ENCODE assay signal across 13 mouse cellular contexts in genomic region chr6:22122693-22123092, GRCm38 (mm10).
DNase-seq lines count a peak whose midpoint lies in the region; ATAC-seq and TF ChIP-seq lines count a peak whose summit lies in the region.
"Had no signal": no experiment of that assay in that cellular context is flagged by ENCODE, and none has a peak within 500 bp of the region (broad histone marks: within the 10 kb centered on the region; RNA-seq: fewer than 3 reads in every experiment).

No protein-coding gene starts in this region.

- H3K27me3 ChIP-seq in forebrain, embryonic 14.5 days (replicated peaks; ENCODE audit: control insufficient read depth, insufficient read depth, low read length) = no peaks in the 10 kb centered on the region
- H3K27me3 ChIP-seq in forebrain, embryonic 13.5 days = no peaks in the 10 kb centered on the region
- H3K27me3 ChIP-seq in liver, postnatal 0 days (ENCODE audit: insufficient read depth, low read length) = no peaks in the 10 kb centered on the region
- H3K27me3 ChIP-seq: embryonic facial prominence, embryonic 13.5 days; embryonic facial prominence, embryonic 15.5 days; forebrain, embryonic 12.5 days; Patski had no signal

- no peaks in the 10 kb centered on the region for H3K9me3 ChIP-seq in forebrain, embryonic 14.5 days (replicated peaks; ENCODE audit: control insufficient read depth, low read length)
- H3K9me3 ChIP-seq in forebrain, embryonic 13.5 days (replicated peaks) = no peaks in the 10 kb centered on the region
- H3K9me3 ChIP-seq in ES-E14 (ENCODE audit: control insufficient read depth, insufficient read depth, low read depth, low read length) = no peaks in the 10 kb centered on the region
- no peaks in the 10 kb centered on the region for H3K9me3 ChIP-seq in liver, postnatal 0 days (ENCODE audit: low read length)
- H3K9me3 ChIP-seq: embryonic facial prominence, embryonic 13.5 days; embryonic facial prominence, embryonic 15.5 days; forebrain, embryonic 10.5 days; forebrain, embryonic 12.5 days had no signal

- peak; percentile 44; the same call in 1 of the 2 replicates for ATAC-seq in forebrain, embryonic 14.5 days
- no peak for ATAC-seq in forebrain, embryonic 13.5 days
- no peak for ATAC-seq in liver, postnatal 0 days

- WGBS in forebrain, embryonic 14.5 days = 94% methylated on average over 1 of the region's 1 CpGs
- WGBS in forebrain, embryonic 13.5 days = 96% methylated on average over 1 of the region's 1 CpGs
- WGBS in liver, postnatal 0 days (ENCODE audit: insufficient replicate concordance) = 67% methylated on average over 1 of the region's 1 CpGs

- H3K4me3 ChIP-seq in forebrain, embryonic 14.5 days (ENCODE audit: low read depth, low read length) = no peak overlapping the region
- no peak overlapping the region for H3K4me3 ChIP-seq in forebrain, embryonic 13.5 days
- H3K4me3 ChIP-seq in ES-E14 (ENCODE audit: insufficient read depth in 1 of 2, low read depth in 1 of 2, low read length in 2 of 2, poor library complexity in 1 of 2, severe bottlenecking in 1 of 2) = no peak overlapping the region
- no peak overlapping the region for H3K4me3 ChIP-seq in liver, postnatal 0 days (ENCODE audit: low read depth, low read length)
- H3K4me3 ChIP-seq: embryonic facial prominence, embryonic 13.5 days; embryonic facial prominence, embryonic 15.5 days; erythroblast, embryonic 14.5 days; forebrain, embryonic 10.5 days; forebrain, embryonic 12.5 days had no signal

- H3K36me3 ChIP-seq in forebrain, embryonic 14.5 days (ENCODE audit: control insufficient read depth, insufficient read depth, low read length) = no peaks in the 10 kb centered on the region
- no peaks in the 10 kb centered on the region for H3K36me3 ChIP-seq in forebrain, embryonic 13.5 days (ENCODE audit: poor library complexity, severe bottlenecking)
- no peaks in the 10 kb centered on the region for H3K36me3 ChIP-seq in ES-E14 (ENCODE audit: control insufficient read depth, insufficient read depth, low read length, poor library complexity, severe bottlenecking)
- H3K36me3 ChIP-seq in liver, postnatal 0 days (replicated peaks; ENCODE audit: insufficient read depth, low read length) = no peaks in the 10 kb centered on the region; the same call in 1 of the 2 replicates
- H3K36me3 ChIP-seq: embryonic facial prominence, embryonic 15.5 days; forebrain, embryonic 10.5 days; forebrain, embryonic 12.5 days had no signal

- in situ Hi-C loops in ES-E14 (cut with MboI; ENCODE audit: low sequenced_read_pairs in 2 of 2, unreplicated experiment in 2 of 2) = loop anchor here (5.0 to 25.0 kb wide), 3 partner anchors 365 to 840 kb away; no protein-coding TSS in a partner anchor

- TF ChIP-seq CTCF in liver, postnatal 0 days (IDR thresholded peaks at IDR 0.05; ENCODE audit: low read depth) = no peak

- no peaks in the 10 kb centered on the region for H3K4me1 ChIP-seq in forebrain, embryonic 14.5 days (ENCODE audit: control insufficient read depth, insufficient read depth, low read length)
- H3K4me1 ChIP-seq in forebrain, embryonic 13.5 days = no peaks in the 10 kb centered on the region
- H3K4me1 ChIP-seq in ES-E14 (ENCODE audit: control insufficient read depth in 2 of 2, insufficient read depth in 2 of 2, low read length in 2 of 2, poor library complexity in 1 of 2) = no peaks in the 10 kb centered on the region
- H3K4me1 ChIP-seq in liver, postnatal 0 days (ENCODE audit: insufficient read depth) = no peaks in the 10 kb centered on the region
- H3K4me1 ChIP-seq: embryonic facial prominence, embryonic 13.5 days; embryonic facial prominence, embryonic 15.5 days; forebrain, embryonic 10.5 days; forebrain, embryonic 12.5 days had no signal

- H3K27ac ChIP-seq in forebrain, embryonic 14.5 days (ENCODE audit: low read depth, low read length) = no peak overlapping the region
- no peak overlapping the region for H3K27ac ChIP-seq in forebrain, embryonic 13.5 days
- no peak overlapping the region for H3K27ac ChIP-seq in ES-E14 (ENCODE audit: insufficient read depth, low read depth, low read length, poor library complexity, severe bottlenecking)
- H3K27ac ChIP-seq in liver, postnatal 0 days (ENCODE audit: low read depth) = no peak overlapping the region
- H3K27ac ChIP-seq: embryonic facial prominence, embryonic 13.5 days; embryonic facial prominence, embryonic 15.5 days; forebrain, embryonic 10.5 days; forebrain, embryonic 12.5 days had no signal

- no peak for DNase-seq in forebrain, embryonic 14.5 days (ENCODE audit: low spot score)
- DNase-seq in 416B (ENCODE audit: low read depth) (peak; percentile 5), ES-E14 (ENCODE audit: low read depth, low spot score) (no peak)
- no peak for DNase-seq in natural killer cell, adult 2 months (ENCODE audit: low spot score in 2 of 2)
- DNase-seq in liver, postnatal 0 days = no peak
- DNase-seq: adrenal gland, adult 8-10 months had no signal

- H3K9ac ChIP-seq in forebrain, embryonic 14.5 days (ENCODE audit: low read length) = no peak overlapping the region
- no peak overlapping the region for H3K9ac ChIP-seq in forebrain, embryonic 13.5 days
- no peak overlapping the region for H3K9ac ChIP-seq in ES-E14 (ENCODE audit: insufficient read depth, low read depth, low read length, poor library complexity, severe bottlenecking)
- H3K9ac ChIP-seq in liver, postnatal 0 days (replicated peaks) = no peak overlapping the region
- H3K9ac ChIP-seq: embryonic facial prominence, embryonic 13.5 days; embryonic facial prominence, embryonic 15.5 days; forebrain, embryonic 12.5 days had no signal

- no peak overlapping the region for H3K4me2 ChIP-seq in forebrain, embryonic 14.5 days (ENCODE audit: low read length)
- H3K4me2 ChIP-seq in forebrain, embryonic 13.5 days = no peak overlapping the region
- H3K4me2 ChIP-seq in liver, postnatal 0 days (ENCODE audit: low read depth, low read length) = no peak overlapping the region
- H3K4me2 ChIP-seq: embryonic facial prominence, embryonic 13.5 days; embryonic facial prominence, embryonic 15.5 days; forebrain, embryonic 12.5 days had no signal

- no peak for TF ChIP-seq EP300 in liver, postnatal 0 days (IDR thresholded peaks at IDR 0.05; ENCODE audit: low read depth)

TF ChIP-seq in ES-E14, 5 proteins besides CTCF, POLR2A, EP300 and RAD21:
- TF ChIP-seq ZNF384 (IDR thresholded peaks at IDR 0.05; ENCODE audit: low read depth, low read length) (peak; percentile 60; the same call in 1 of the 2 replicates), HCFC1 (IDR thresholded peaks at IDR 0.05; ENCODE audit: borderline replicate concordance, insufficient read depth, low read length) (no peak)
